Mouse (Mus musculus) lung, embryonic 14.5 days (tissue): ENCODE data around the gene Abcb5. TPM values are rescaled to one million over a fixed set of nuclear protein-coding genes. Genes with fewer than 3 reads are reported as not detected.
A peak's percentile ranks its signal among the peaks of the same experiment; 100 is the strongest.

Source experiments
- ATAC-seq: fragments of 200-750 bp; cut with Nextera tagmentation; 2 replicates; pipeline ENCODE4 v1.8.0; 2017; ENCODE audit warnings: mild to moderate bottlenecking, moderate TSS enrichment, moderate library complexity; ENCODE audit not compliant: insufficient read depth
- DNase-seq: peaks from one replicate; pipeline ENCODE4 v3.0.0-alpha.2; 2015
- H3K27ac ChIP-seq: fragments of 300-500 bp; sonication (generic); 2 replicates; pipeline ENCODE4 v1.5.1; 2014; ENCODE audit warnings: low read depth, mild to moderate bottlenecking, moderate library complexity
- H3K27me3 ChIP-seq: fragments of 300-500 bp; sonication (generic); 2 replicates; pipeline ENCODE4 v1.6.1; 2014; ENCODE audit warnings: low read length, control low read depth; ENCODE audit not compliant: insufficient read depth
- H3K36me3 ChIP-seq: fragments of 300-500 bp; sonication (generic); 2 replicates; pipeline ENCODE4 v1.6.1; 2014; ENCODE audit warnings: control low read depth; ENCODE audit not compliant: insufficient read depth
- H3K4me1 ChIP-seq: fragments of 300-500 bp; sonication (generic); 2 replicates; pipeline ENCODE4 v1.6.1; 2014; ENCODE audit warnings: antibody characterized with exemption, control low read depth; ENCODE audit not compliant: insufficient read depth
- H3K4me2 ChIP-seq: fragments of 300-500 bp; sonication (generic); 2 replicates; pipeline ENCODE4 v1.6.1; 2014; ENCODE audit warnings: mild to moderate bottlenecking
- H3K4me3 ChIP-seq: fragments of 300-500 bp; sonication (generic); 2 replicates; pipeline ENCODE4 v1.5.1; 2014; ENCODE audit warnings: low read depth, low read length
- H3K9ac ChIP-seq: fragments of 300-500 bp; sonication (generic); 2 replicates; pipeline ENCODE4 v1.6.1; 2014
- H3K9me3 ChIP-seq: fragments of 300-500 bp; sonication (generic); 2 replicates; pipeline ENCODE4 v1.6.1; 2016; ENCODE audit warnings: low read depth, low read length, control low read depth
- CTCF ChIP-seq: IDR thresholded peaks from 2 replicates; pipeline ENCODE4 v1.5.1; 2016; ENCODE audit warnings: antibody characterized with exemption, low read depth
- WGBS: fragments of 180-500 bp; shearing (Covaris S2); extraction: QIAGEN DNeasy Blood & Tissue Kit; methylation state at CpG from one replicate; pipeline ENCODE4 v1.1.7; 2014; 5-methylcytosine and 5-hydroxymethylcytosine counted together
- polyA plus RNA-seq: library from polyadenylated mRNA; unstranded; fragments of >200 nt; fragmentation: Nextera tagmentation; extraction: Ambion mirVana; gene quantifications from 2 replicates; pipeline ENCODE4 v1.2.1, GENCODE M21; 2014

The Abcb5 gene
- polyA plus RNA-seq, 1 experiment from 2014 or later = not detected

DNA sequence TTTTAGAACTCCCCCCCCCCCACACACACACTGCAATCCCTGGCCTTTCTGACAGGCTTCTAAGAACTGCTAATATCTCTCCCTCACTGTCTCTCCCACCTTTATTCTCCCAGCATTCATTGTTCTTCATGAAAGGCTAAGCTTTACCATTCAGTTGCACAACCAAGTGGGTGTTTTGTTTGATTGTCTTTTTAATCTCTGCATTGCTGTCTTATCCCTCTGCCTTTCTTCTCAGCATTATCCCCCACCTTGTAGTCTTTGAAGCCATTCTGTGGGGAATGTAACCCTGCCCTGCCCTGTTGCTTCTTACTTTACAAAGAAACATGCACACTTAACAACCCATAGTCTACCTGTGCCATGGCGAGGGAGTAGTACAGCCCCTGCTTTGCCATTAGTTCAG is 48.5 kb downstream of the Abcb5 start:
- WGBS = 65% methylated on average over 1 of the region's 1 CpGs

DNA sequence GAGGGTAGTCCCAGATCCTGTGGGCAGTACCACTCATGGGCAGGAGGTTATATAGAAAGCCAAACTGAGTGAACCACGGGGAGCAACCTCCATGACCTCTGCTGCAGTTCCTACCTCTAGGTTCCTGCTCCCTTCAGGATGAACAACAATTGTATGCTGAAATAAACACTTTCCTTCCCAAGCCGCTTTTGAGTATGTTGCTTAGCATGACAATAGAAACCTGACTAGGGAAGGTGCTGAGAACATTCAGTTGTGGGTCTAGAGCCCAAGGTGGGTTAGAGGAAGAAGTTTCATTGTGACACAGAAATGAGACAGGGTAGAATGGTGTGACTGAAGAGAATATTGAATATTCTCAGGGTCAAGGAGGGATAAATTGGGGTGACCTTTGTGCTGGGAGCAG is 55.9 kb downstream of the Abcb5 start:
- Histone ChIP-seq H3K27ac (no peak overlapping the region), H3K9me3 (no peaks in the 10 kb centered on the region), H3K4me2 (no peak overlapping the region), H3K36me3 (no peaks in the 10 kb centered on the region), H3K4me3 (no peak overlapping the region), H3K27me3 (no peaks in the 10 kb centered on the region), H3K9ac (no peak overlapping the region), H3K4me1 (no peaks in the 10 kb centered on the region)
- ATAC-seq = no peak
- TF ChIP-seq CTCF = no peak
- WGBS = 59% methylated on average over 2 of the region's 2 CpGs
- no peak for DNase-seq

More for the DNA sequence above, 48.5 kb downstream of the Abcb5 start:
- no peaks in the 10 kb centered on the region for H3K36me3 ChIP-seq
- H3K27me3 ChIP-seq = no peaks in the 10 kb centered on the region
- no peaks in the 10 kb centered on the region for H3K9me3 ChIP-seq
- no peak overlapping the region for H3K4me3 ChIP-seq
- TF ChIP-seq CTCF = no peak
- H3K9ac ChIP-seq = no peak overlapping the region
- no peak for DNase-seq
- no peak overlapping the region for H3K27ac ChIP-seq
- no peak overlapping the region for H3K4me2 ChIP-seq
- no peak for ATAC-seq
- no peaks in the 10 kb centered on the region for H3K4me1 ChIP-seq

GRCm38 (mm10) chr12:118902249-118902648 is 64.0 kb downstream of the Abcb5 start:
- Histone ChIP-seq H3K27me3 (no peaks in the 10 kb centered on the region), H3K9me3 (no peaks in the 10 kb centered on the region), H3K4me3 (no peak overlapping the region), H3K27ac (no peak overlapping the region), H3K4me1 (no peaks in the 10 kb centered on the region), H3K36me3 (no peaks in the 10 kb centered on the region), H3K4me2 (no peak overlapping the region), H3K9ac (no peak overlapping the region)
- TF ChIP-seq CTCF = no peak
- DNase-seq (no peak), ATAC-seq (peak; percentile 80; the same call in 1 of the 2 replicates)
- 24% methylated on average over 5 of the region's 5 CpGs for WGBS

- Histone ChIP-seq H3K9ac (no peak overlapping the region), H3K9me3 (no peaks in the 10 kb centered on the region), H3K4me1 (no peaks in the 10 kb centered on the region), H3K4me2 (no peak overlapping the region), H3K4me3 (no peak overlapping the region), H3K27ac (no peak overlapping the region), H3K36me3 (no peaks in the 10 kb centered on the region), H3K27me3 (no peaks in the 10 kb centered on the region)
- DNase-seq (peak; percentile 78), ATAC-seq (peak; percentile 71; the same call in 1 of the 2 replicates)
- no peak for TF ChIP-seq CTCF
- WGBS = 47% methylated on average over 2 of the region's 2 CpGs
These were observed 78.3 kb downstream of the Abcb5 start for GRCm38 (mm10) chr12:118887964-118888363.

GRCm38 (mm10) chr12:118882790-118883189 is 83.4 kb downstream of the Abcb5 start:
- Histone ChIP-seq H3K9ac (no peak overlapping the region), H3K4me1 (no peaks in the 10 kb centered on the region), H3K27ac (no peak overlapping the region), H3K36me3 (no peaks in the 10 kb centered on the region), H3K4me3 (no peak overlapping the region), H3K9me3 (no peaks in the 10 kb centered on the region), H3K4me2 (no peak overlapping the region), H3K27me3 (no peaks in the 10 kb centered on the region)
- ATAC-seq (no peak), DNase-seq (no peak)
- TF ChIP-seq CTCF = no peak

DNA sequence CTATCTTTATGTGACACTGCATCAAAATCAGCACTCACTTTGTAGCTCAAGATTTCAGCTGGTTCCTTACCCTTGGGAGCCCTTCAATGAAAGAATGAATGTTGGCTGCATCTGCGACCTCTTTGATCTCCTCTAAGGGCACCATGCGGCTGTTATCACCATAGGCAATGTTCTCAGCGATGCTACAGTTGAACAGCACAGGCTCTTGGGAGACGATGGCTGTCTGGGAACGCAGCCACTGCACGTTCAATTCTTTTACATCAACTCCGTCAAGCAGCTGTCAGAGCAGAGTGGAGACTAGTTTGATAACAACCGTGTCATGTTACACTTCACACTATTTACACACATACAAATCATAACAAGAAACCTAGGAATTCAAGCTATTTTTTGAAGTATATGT is 93.5 kb downstream of the Abcb5 start:
- WGBS = 26% methylated on average over 8 of the region's 8 CpGs
- no peak overlapping the region for H3K9ac ChIP-seq
- H3K4me1 ChIP-seq = no peaks in the 10 kb centered on the region
- ATAC-seq (peak; percentile 56; the same call in 1 of the 2 replicates), DNase-seq (peak; percentile 38)
- H3K36me3 ChIP-seq = no peaks in the 10 kb centered on the region
- no peak overlapping the region for H3K4me3 ChIP-seq
- TF ChIP-seq CTCF = no peak
- no peaks in the 10 kb centered on the region for H3K27me3 ChIP-seq
- H3K4me2 ChIP-seq = no peak overlapping the region
- no peak overlapping the region for H3K27ac ChIP-seq
- H3K9me3 ChIP-seq = no peaks in the 10 kb centered on the region

DNA sequence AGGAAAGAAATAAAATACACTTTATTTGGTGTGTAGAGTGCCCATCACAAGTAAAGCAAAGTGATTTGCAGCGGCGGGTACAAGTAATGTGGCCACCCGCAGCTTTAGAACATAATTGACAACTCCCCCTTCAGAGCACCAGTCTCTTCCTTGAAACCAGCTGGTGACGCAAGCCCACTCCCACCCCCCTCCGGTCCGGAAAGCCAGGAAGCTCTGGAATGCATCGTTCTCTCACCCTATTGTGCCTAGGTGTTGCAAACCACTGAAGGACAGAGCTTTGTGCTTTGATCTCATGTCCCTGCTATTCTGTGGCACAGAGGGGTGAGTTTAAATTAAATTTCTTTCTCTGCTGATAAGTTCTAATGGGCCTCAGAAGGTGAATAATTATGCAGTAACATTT is 110.1 kb downstream of the Abcb5 start:
- no peak for DNase-seq
- Histone ChIP-seq H3K9me3 (no peaks in the 10 kb centered on the region), H3K27ac (no peak overlapping the region), H3K4me1 (no peaks in the 10 kb centered on the region), H3K4me3 (no peak overlapping the region), H3K9ac (no peak overlapping the region), H3K4me2 (no peak overlapping the region), H3K36me3 (no peaks in the 10 kb centered on the region), H3K27me3 (peaks cover 48% of the 10 kb centered on the region)
- WGBS = 5% methylated on average over 7 of the region's 7 CpGs
- no peak for TF ChIP-seq CTCF
- no peak for ATAC-seq

- no peak overlapping the region for H3K27ac ChIP-seq
- WGBS = 1% methylated on average over 34 of the region's 34 CpGs
- peak overlapping the region; percentile 36 for H3K4me3 ChIP-seq
- DNase-seq = peak; percentile 90
- 0 out of 2 replicates have a peak overlapping the region, but pooled peaks have one; percentile 16 for H3K9ac ChIP-seq
- ATAC-seq = peak; percentile 98
- H3K36me3 ChIP-seq = no peaks in the 10 kb centered on the region
- H3K27me3 ChIP-seq = peaks cover 55% of the 10 kb centered on the region
- H3K4me2 ChIP-seq = peak overlapping the region; percentile 65
- H3K4me1 ChIP-seq = no peaks in the 10 kb centered on the region
- peak; percentile 94 for TF ChIP-seq CTCF
- no peaks in the 10 kb centered on the region for H3K9me3 ChIP-seq
These were observed 111.3 kb downstream of the Abcb5 start for GRCm38 (mm10) chr12:118854831-118855453.
